Mouse (Mus musculus) forebrain, embryonic 14.5 days (tissue): ENCODE measurements around the gene Cma1. TPM values are rescaled to one million over a fixed set of nuclear protein-coding genes. Genes with fewer than 3 reads are reported as not detected.

Experiments used
- ATAC-seq: fragments of 200-750 bp; cut with Nextera tagmentation; 2 replicates; pipeline ENCODE4 v1.8.0; 2017; ENCODE audit warnings: mild to moderate bottlenecking, moderate library complexity
- DNase-seq: peaks from one replicate; pipeline ENCODE4 v3.0.0-alpha.2; 2015; ENCODE audit warnings: low spot score
- H3K27ac ChIP-seq: fragments of 300-500 bp; sonication (generic); 2 replicates; pipeline ENCODE4 v1.5.1; 2014; ENCODE audit warnings: low read depth, mild to moderate bottlenecking, control low read depth, low read length, moderate library complexity
- H3K27me3 ChIP-seq: fragments of 300-500 bp; sonication (generic); replicated peaks from 2 replicates; pipeline ENCODE4 v1.6.1; 2014; ENCODE audit warnings: low read length, control low read depth, mixed read lengths; ENCODE audit not compliant: control insufficient read depth, insufficient read depth
- H3K36me3 ChIP-seq: fragments of 300-500 bp; sonication (generic); 2 replicates; pipeline ENCODE4 v1.6.1; 2014; ENCODE audit warnings: low read length, control low read depth; ENCODE audit not compliant: control insufficient read depth, insufficient read depth
- H3K4me1 ChIP-seq: fragments of 300-500 bp; sonication (generic); 2 replicates; pipeline ENCODE4 v1.6.1; 2014; ENCODE audit warnings: antibody characterized with exemption, low read length, control low read depth; ENCODE audit not compliant: control insufficient read depth, insufficient read depth
- H3K4me2 ChIP-seq: fragments of 300-500 bp; sonication (generic); 2 replicates; pipeline ENCODE4 v1.6.1; 2014; ENCODE audit warnings: mild to moderate bottlenecking, control low read depth, low read length
- H3K4me3 ChIP-seq: fragments of 300-500 bp; sonication (generic); 2 replicates; pipeline ENCODE4 v1.5.1; 2014; ENCODE audit warnings: low read depth, low read length, control low read depth
- H3K9ac ChIP-seq: fragments of 300-500 bp; sonication (generic); 2 replicates; pipeline ENCODE4 v1.6.1; 2014; ENCODE audit warnings: mild to moderate bottlenecking, low read length, control low read depth, moderate library complexity
- H3K9me3 ChIP-seq: fragments of 300-500 bp; sonication (generic); replicated peaks from 2 replicates; pipeline ENCODE4 v1.6.1; 2016; ENCODE audit warnings: low read length, control low read depth, mixed read lengths; ENCODE audit not compliant: control insufficient read depth
- WGBS: fragments of 180-500 bp; shearing (Covaris S2); extraction: QIAGEN DNeasy Blood & Tissue Kit; methylation state at CpG from one replicate; pipeline ENCODE4 v1.1.7; 2014; 5-methylcytosine and 5-hydroxymethylcytosine counted together
- polyA plus RNA-seq: library from polyadenylated mRNA; unstranded; fragments of >200 nt; fragmentation: Nextera tagmentation; extraction: Ambion mirVana; gene quantifications from 2 replicates; pipeline ENCODE4 v1.2.1, GENCODE M21; 2014

Gene Cma1
- polyA plus RNA-seq, 1 experiment from 2014 or later: 0.27 TPM

DNA sequence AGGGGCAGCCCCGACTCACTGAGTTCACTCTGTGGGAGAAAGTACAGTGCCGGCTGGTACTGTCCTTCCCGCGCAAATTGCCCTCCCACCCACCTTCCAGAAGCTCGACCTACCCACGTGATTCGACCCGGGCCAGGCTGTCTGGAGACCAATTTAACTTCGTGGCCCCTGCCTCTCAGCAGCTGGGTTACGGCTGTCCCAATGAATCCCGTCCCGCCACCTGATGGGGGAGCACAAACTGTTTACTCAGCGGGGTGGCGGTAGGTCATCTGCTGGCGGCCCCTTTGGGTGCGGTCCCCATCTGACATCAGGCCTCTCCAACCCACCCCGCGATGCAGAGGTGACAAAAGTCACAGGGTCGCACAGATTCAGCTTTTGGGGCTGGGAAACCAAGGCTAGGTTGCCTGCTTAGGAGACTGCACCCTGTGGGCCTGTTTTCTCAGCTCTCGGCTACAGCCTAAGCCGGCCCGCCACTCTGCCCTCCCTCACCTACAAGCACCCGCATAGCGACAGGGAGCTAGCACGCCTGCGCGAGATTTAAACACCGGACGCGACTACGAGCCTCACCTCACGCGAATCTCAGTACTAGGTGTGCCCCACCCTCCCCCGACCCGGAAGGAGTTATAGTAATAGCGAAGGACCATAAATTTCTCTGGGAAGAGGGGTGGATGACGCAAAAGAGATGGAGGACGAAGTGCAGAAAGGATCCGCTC lies 44.6 kb downstream of the Cma1 start, which contains the start of gene Sdr39u1:
Gene Sdr39u1 (minus strand): TSS at position 593 of the 713 bp plus-strand sequence.
- DNase-seq (peak; percentile 95), ATAC-seq (peak; percentile 96)
- WGBS: 4% methylated on average over 39 of the region's 39 CpGs
- Histone ChIP-seq H3K36me3 (peaks cover 30% of the 10 kb centered on the region), H3K27me3 (no peaks in the 10 kb centered on the region), H3K4me3 (peak within 1 kb of the TSS; percentile 45), H3K9ac (peak within 1 kb of the TSS; percentile 76), H3K27ac (peak within 1 kb of the TSS; percentile 33), H3K9me3 (no peaks in the 10 kb centered on the region), H3K4me2 (peak within 1 kb of the TSS; percentile 87), H3K4me1 (peaks cover 7% of the 10 kb centered on the region)

DNA sequence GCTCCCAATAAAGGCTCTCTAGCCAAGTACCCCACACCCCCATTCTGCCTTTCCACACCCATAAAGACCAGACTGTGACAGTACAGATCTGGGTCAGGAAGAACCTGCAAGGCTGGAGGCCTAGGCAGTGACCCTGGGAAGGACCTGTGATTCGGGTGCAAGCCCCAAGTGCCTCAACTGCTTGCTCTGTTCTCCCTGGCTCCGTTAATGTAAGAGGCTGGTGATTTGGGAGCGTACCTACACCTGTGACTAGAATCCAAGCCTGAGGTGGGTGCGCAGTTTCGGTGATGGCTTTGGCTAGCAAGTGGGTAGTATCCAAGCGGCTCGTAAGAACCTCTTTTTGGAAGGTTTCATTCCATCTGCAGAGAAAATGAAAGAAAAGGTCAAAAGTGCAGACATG lies 45.5 kb downstream of the Cma1 start:
- Histone ChIP-seq H3K27ac (no peak overlapping the region), H3K4me3 (no peak overlapping the region), H3K36me3 (peaks cover 39% of the 10 kb centered on the region), H3K9me3 (no peaks in the 10 kb centered on the region), H3K4me2 (peak overlapping the region; percentile 87; the same call in 1 of the 2 replicates), H3K27me3 (no peaks in the 10 kb centered on the region), H3K4me1 (peaks cover 7% of the 10 kb centered on the region), H3K9ac (no peak overlapping the region)
- ATAC-seq (no peak), DNase-seq (no peak)
- WGBS: 90% methylated on average over 7 of the region's 7 CpGs

DNA sequence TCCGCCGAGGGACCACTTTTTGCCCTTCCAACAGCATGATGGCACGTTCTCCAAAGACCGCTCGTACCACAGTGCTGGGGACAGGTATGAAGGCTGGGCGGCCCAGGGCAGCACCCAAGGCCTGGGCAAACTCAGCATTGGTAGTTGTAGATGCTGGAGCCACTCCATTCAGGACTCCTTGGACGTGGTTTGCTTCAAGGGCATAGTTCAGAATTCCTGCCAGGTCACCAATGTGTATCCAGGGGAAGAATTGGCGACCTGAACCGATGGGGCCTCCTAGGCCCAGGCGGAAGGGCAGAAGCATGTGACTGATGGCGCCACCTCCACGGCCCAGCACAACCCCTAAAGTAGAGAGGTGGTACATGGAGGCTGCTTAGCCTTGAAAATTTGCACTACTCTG lies 46.8 kb downstream of the Cma1 start:
- no peak for DNase-seq

More for the DNA sequence above, 46.8 kb downstream of the Cma1 start:
- no peak overlapping the region for H3K4me2 ChIP-seq
- no peak overlapping the region for H3K9ac ChIP-seq
- H3K4me3 ChIP-seq: no peak overlapping the region
- peaks cover 7% of the 10 kb centered on the region for H3K4me1 ChIP-seq
- no peaks in the 10 kb centered on the region for H3K27me3 ChIP-seq
- WGBS: 95% methylated on average over 12 of the region's 12 CpGs
- ATAC-seq: no peak
- no peak overlapping the region for H3K27ac ChIP-seq
- peaks cover 47% of the 10 kb centered on the region for H3K36me3 ChIP-seq
- H3K9me3 ChIP-seq: no peaks in the 10 kb centered on the region

Other genes with a start within 250 kb of the Cma1 start
- 0.10 and 0.12 TPM in 2 replicates for gene Tgm1, start 230.7 kb downstream of the Cma1 start, polyA plus RNA-seq
- gene Rabggta, start 222.4 kb downstream of the Cma1 start, polyA plus RNA-seq: 34.2 and 38.3 TPM in 2 replicates
- gene Dhrs1, start 199.0 kb downstream of the Cma1 start, polyA plus RNA-seq: 83.8 and 84.4 TPM in 2 replicates
- gene Nop9, start 199.0 kb downstream of the Cma1 start, polyA plus RNA-seq: 36.3 and 36.6 TPM in 2 replicates
- gene Cideb, start 186.2 kb downstream of the Cma1 start, polyA plus RNA-seq: 0.14 TPM in 1 of 2 replicates, not detected in the other
- gene Ltb4r2, start 183.2 kb downstream of the Cma1 start, polyA plus RNA-seq: 0.07 and 0.14 TPM in 2 replicates
- 0.28 TPM in 1 of 2 replicates, not detected in the other for gene Ltb4r1, start 178.7 kb downstream of the Cma1 start, polyA plus RNA-seq
- gene Adcy4, start 160.6 kb downstream of the Cma1 start, polyA plus RNA-seq: 1.9 and 3.3 TPM in 2 replicates
- 2.4 and 4.1 TPM in 2 replicates for gene Ripk3, start 155.8 kb downstream of the Cma1 start, polyA plus RNA-seq
- 8.3 and 9.1 TPM in 2 replicates for gene Nfatc4, start 121.5 kb downstream of the Cma1 start, polyA plus RNA-seq
- 6.2 and 7.4 TPM in 2 replicates for gene Nynrin, start 90.7 kb downstream of the Cma1 start, polyA plus RNA-seq
- gene Cbln3, start 60.3 kb downstream of the Cma1 start, polyA plus RNA-seq: 0.20 and 0.27 TPM in 2 replicates
- 4.6 and 5.4 TPM in 2 replicates for gene Khnyn, start 59.7 kb downstream of the Cma1 start, polyA plus RNA-seq
- 99.0 and 110 TPM in 2 replicates for gene Sdr39u1, start 44.4 kb downstream of the Cma1 start, polyA plus RNA-seq
- not detected in 2 replicates for gene Cma2, start 6.3 kb upstream of the Cma1 start, polyA plus RNA-seq
- not detected in 2 replicates for gene Mcpt1, start 73.3 kb upstream of the Cma1 start, polyA plus RNA-seq
- gene Mcpt9, start 85.8 kb upstream of the Cma1 start, polyA plus RNA-seq: not detected in 2 replicates
- gene Mcpt2, start 97.4 kb upstream of the Cma1 start, polyA plus RNA-seq: not detected in 2 replicates
- not detected in 2 replicates for gene Mcpt4, start 117.6 kb upstream of the Cma1 start, polyA plus RNA-seq
- gene Mcpt8, start 140.6 kb upstream of the Cma1 start, polyA plus RNA-seq: 0.22 TPM in 1 of 2 replicates, not detected in the other
- not detected in 2 replicates for gene Ctsg, start 157.9 kb upstream of the Cma1 start, polyA plus RNA-seq
- gene Gzme, start 175.9 kb upstream of the Cma1 start, polyA plus RNA-seq: not detected in 2 replicates
- not detected in 2 replicates for gene Gzmd, start 187.9 kb upstream of the Cma1 start, polyA plus RNA-seq
- gene Gzmg, start 214.9 kb upstream of the Cma1 start, polyA plus RNA-seq: not detected in 2 replicates
- not detected in 2 replicates for gene Gzmn, start 229.9 kb upstream of the Cma1 start, polyA plus RNA-seq